Mouse (Mus musculus) left cerebral cortex, postnatal 25 days (tissue): ENCODE measurements around the gene Hdlbp. TPM values are rescaled to one million over a fixed set of nuclear protein-coding genes. Genes with fewer than 3 reads are reported as not detected.
"Not testable (repeated sequence)": the region's sequence is repeated elsewhere in the genome, so short reads cannot be mapped to it uniquely, and the experiment has no call there.

ENCODE experiments used
- DNase-seq, 2 experiments: peaks; one replicate each; pipeline ENCODE4 v3.0.0; 2022; ENCODE audit warnings: low spot score in 2 of 2, mixed read lengths in 1 of 2
- intact Hi-C: fragments of 180-260 bp; cut with DNase I; formaldehyde crosslinking; loops from one replicate; pipeline ENCODE4 v1.15.1; 2025
- total RNA-seq, 2 experiments: library from RNA; stranded (reverse); gene quantifications; 2 replicates each; pipeline ENCODE4 v1.2.3; 2021

The Hdlbp gene
- total RNA-seq, 2 experiments from 2014 or later = 162 to 171 TPM

DNA sequence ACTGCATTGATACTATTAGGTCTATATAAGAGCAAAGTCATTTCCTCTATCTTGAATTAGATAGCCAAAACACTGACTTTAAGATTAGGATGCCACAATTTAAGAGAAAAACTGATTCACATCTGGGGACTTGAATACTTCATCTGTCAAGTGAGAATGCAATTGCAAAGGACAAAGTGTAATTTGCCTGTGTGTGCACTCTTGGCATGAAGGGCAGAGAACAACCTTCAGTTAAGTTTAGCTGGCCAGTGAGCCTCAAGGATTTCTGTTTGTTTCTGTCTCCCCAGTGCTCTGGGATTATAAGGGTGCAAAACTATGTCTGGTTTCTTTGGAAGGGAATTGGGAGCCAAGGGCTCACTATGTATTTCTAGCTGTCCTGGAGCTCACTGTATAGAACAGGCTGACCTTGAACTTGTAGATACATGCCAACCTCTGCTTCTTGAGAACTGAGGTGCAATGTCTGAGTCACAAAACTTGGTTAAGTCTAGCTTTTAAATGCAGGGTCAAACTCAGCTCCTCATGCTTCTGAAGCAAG, 24.8 kb downstream of the Hdlbp start:
- no peak for DNase-seq
- intact Hi-C loops = no loop called here

DNA sequence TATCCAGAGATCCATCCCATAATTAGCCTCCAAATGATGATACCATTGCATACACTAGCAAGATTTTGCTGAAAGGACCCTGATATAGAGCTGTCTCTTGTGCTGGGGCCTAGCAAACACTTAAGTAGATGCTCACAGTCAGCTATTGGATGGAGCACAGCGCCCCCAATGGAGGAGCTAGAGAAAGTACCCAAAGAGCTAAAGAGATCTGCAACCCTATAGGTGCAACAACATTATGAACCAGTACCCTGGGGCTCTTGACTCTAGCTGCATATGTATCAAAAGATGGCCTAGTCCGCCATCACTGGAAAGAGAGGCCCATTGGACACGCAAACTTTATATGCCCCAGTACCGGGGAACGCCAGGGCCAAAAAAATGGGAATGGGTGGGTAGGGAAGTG, 28.5 kb downstream of the Hdlbp start:
- intact Hi-C loops = not testable (repeated sequence)

DNA sequence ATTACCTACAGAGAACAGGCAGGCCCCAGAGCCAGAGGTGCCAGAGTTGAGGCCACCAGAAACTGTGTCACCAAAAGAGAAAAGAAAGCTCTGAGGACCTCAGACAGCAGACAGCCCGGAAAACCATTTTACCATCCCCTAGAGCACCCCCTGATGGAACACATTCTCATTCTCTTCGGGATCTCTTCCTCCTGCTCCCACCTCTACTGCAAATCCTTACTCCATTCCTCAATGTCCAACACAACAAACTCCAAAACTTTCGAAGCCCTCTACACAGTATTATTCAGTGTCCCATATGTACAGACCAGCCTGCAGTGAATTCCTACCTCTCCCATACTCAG, 32.8 kb downstream of the Hdlbp start:
- DNase-seq = no peak
- intact Hi-C loops = loop anchor here (2.0 kb wide), 1 partner anchor 33 kb away; the partner anchor contains the start of gene Hdlbp

More for the DNA sequence above, 28.5 kb downstream of the Hdlbp start:
- not testable (repeated sequence) for DNase-seq

DNA sequence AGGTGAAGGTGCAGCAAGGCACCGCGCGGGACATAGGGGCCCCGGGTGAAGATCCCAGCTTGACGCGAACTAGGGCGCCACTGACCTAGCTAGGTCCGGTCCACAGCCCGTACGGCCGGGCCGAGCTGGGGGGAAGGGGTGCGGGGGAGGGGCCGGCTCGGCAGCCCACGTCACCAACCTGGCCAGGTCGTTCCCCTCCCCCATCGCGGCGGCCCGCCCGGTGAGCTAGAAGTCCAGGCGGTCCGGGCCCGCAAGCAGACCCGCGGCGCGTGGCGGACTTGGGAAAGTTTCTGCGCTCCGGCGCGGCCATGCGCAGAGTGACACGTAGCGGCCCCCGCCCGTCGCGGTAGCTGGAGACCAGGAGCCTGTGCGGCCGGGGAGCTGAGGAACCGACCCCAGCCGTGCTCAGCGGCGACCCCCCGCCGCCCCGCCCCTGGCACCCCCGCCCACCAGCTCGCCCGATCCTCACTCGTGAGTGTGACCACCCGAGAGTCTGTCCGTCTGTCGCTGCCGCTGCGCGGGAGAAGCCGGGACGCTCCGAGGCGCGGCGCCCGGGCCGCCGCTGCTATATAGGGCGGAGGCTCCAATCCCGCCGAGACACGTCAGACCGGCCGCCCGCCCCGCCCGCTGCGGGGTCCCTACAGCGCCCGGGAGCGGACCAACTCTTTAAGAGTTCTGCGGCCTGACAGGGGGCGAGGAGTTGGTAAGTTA, 33.3 kb downstream of the Hdlbp start:
- intact Hi-C loops = loop anchor here (2.0 kb wide), 1 partner anchor 34 kb away; the partner anchor contains the start of gene Hdlbp
- DNase-seq = peak; percentile 53

DNA sequence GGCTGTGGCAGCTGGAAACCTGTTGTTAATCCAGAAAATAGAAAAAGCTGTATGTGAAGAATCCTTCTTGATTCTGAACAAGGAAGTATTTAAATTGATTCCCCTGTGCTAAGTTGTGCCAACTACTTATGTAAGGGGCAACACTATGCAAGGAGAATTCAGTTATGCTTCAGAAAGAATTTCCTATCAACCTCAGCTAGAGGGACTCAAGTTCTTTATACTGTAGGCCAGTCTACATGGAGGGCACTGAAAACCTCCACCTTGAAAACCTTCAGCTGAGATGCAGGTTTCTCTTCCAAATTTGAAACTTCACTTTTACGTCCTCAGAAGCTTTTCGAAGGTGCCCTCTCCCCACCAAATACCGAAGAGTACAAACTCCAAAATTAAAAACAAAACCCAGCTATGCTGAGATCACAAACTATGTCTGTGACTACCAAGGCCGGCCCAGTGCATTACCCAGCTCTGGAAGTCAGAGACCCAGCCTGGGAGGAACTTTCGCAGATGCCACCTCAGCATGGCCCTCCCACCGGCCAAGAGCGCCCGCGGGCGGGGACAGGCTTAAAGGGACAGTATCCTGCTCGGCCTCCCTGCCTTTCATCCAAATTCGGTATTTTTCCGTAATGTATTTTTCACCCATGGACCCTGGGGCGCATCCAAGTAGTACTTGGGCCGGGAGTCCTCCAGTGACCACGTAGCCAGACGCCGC, 34.1 kb downstream of the Hdlbp start:
- intact Hi-C loops = loop anchor here (2.0 to 5.0 kb wide), 2 partner anchors 34 to 63 kb away; partner anchors contain the start of gene Hdlbp
- peak; percentile 52 to 59 for DNase-seq

DNA sequence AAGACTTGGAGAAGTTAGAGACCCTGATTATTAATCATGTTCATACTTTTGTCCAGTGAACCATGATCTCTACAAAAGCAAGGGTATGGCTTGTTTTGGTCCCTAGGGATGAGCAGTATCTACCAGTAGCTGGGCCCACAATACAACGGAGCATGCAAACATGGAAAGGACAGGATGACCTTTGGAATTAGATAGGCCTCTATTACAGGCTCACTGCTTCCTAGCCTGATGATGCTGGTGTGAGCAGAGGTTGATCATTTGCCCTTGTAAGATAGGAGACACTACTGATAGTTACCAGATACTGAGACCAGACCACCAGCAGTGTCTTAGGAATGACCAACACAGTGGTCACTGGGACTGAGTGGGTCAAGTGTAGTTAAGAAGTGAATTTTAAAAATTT, 39.3 kb downstream of the Hdlbp start:
- intact Hi-C loops = no loop called here
- DNase-seq = no peak

DNA sequence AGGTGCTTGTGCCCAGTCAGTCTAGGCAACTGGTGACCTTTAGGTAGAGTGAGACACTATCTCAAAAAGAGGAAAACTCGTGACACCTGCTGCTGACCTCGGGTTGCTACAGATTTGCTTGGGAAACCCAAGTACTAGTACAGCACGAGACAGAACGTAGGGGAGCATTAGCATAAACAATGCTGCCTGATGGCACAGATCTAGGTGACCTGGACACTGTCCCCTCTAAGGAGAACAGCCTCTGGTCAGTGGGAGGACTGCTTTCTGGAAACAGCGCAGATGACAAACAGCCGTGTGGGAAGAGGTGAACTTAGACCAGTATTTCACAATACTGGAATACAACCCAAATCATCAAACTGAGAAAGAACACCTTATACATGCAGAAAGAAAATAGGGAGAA, 46.5 kb downstream of the Hdlbp start:
- no peak for DNase-seq
- intact Hi-C loops = no loop called here

DNA sequence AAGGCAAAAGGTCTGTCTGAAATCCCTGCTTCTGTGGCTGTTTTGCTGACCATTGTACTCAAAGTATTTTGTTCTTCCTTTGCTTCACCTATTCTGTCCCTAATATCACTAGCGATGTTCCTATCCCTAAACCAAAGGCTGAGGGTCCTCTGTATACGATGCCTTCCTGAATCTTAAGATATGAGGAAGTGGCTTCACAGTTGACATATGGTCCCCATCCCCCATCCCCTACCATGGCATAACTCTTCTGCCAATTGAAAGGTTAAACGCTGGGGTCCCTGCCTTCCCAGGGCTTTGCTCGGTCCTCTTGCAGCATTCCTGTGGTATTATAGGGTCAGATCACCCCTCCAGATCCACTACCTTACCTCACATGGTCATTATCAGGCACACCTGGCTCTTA, 75.2 kb downstream of the Hdlbp start:
- DNase-seq = no peak
- intact Hi-C loops = no loop called here

DNA sequence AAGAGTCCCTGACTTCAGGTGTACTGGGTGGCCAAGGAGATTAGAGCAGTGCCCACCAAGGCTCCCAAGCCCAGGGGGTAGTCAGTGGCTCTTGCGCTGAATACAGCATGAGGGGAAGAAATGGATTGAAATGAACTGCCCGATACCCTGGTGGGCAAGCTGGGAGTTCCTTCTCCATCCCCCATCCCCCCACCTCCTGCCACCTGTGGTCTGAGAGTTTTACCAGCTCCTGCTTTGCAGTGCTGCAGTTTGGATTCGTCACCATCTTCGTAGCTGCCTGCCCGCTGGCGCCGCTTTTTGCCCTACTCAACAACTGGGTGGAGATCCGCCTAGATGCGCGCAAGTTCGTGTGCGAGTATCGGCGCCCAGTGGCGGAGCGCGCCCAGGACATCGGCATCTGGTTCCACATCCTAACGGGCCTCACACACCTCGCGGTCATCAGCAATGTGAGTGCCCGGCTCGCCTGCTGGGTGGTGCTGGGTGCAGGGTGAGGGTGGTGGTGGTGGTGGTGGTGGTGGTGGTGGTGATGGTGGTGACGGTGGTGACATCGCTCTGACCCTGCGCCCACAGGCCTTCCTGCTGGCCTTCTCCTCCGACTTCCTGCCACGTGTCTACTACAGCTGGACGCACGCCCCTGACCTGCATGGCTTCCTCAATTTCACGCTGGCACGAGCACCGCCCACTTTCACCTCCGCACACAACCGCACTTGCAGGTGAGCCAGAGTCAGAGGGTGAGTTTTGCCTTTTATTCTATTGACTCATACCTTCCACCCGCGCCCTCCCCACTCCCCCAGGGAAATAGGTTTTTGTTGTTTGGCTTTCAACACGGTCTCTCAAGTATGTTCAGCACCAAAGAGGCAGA, 77.2 kb downstream of the Hdlbp start:
- intact Hi-C loops = no loop called here
- DNase-seq = no peak

DNA sequence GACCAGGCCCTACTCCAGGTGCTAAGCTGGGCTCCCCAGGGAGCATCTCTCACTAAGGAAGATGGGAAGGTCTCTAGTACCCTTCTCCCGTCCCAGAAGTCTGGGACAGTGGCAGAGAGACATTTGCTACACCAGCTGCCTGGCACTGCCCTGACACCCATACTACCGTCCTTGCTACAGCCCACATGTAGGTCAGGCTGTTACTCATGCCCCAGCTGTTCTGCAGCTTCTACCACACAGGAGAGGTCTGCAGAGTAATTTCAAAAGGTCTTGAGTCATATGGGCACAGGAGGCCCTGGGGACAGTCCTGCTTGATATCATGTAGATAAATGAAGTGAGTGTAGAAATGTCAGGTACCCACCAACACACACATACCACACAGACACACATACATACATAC, 89.7 kb downstream of the Hdlbp start:
- intact Hi-C loops = no loop called here
- no peak for DNase-seq

DNA sequence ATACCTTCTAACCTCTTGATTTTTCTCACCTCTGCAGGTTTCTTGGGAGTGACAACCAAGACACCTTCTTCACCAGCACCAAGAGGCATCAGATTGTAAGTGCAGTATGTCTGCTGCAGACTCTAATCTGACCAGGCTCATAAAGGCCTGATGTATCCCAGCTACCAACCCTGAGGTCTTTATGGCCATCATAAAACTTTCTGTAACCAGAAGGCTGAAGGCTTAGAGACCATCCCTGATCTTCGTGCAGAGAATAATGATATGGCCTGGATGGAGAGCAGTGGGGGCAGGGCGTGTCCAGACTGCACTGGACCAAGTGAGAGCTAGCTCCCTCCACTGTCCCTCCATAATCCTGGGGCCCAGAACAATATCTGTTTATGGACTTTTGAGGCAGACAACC, 91.4 kb downstream of the Hdlbp start:
- DNase-seq = no peak
- intact Hi-C loops = no loop called here

DNA sequence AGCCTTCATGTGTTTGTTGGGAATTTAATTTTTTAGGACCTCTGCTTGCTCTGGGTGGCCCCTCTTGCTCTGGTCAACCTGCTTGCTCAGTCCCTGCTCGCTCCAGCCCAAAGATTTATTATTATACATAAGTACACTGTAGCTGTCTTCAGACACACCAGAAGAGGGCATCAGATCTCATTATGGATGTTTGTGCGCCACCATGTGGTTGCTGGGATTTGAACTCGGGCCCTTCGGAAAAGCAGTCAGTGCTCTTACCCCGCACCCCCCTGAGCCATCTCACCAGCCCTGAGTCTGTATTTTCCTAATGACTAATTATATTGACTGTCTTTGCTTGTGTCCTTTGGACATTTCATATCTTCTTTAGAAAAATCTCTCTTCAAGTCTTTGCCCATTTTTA, 99.5 kb downstream of the Hdlbp start:
- no peak for DNase-seq
- intact Hi-C loops = no loop called here

DNA sequence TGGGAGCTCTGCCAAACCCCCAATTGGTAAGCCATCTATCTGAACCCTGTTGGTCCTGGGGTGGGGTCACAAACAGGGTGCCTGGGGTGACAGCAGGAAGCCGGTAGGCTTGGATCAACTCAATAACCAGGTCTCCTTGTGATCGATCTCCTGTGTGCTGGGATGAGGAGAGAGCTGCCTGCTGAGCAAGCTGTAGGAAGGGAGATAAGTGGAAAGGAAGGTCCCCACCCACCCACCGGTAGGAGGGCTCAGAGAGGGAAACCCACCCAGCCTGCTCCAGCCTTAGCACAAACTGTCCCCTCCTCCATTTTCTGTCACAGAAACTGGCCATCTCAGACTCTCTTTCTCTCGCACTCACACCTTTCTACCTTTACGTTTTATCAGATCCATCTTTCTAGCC, 101.3 kb downstream of the Hdlbp start:
- intact Hi-C loops = no loop called here
- DNase-seq = no peak

DNA sequence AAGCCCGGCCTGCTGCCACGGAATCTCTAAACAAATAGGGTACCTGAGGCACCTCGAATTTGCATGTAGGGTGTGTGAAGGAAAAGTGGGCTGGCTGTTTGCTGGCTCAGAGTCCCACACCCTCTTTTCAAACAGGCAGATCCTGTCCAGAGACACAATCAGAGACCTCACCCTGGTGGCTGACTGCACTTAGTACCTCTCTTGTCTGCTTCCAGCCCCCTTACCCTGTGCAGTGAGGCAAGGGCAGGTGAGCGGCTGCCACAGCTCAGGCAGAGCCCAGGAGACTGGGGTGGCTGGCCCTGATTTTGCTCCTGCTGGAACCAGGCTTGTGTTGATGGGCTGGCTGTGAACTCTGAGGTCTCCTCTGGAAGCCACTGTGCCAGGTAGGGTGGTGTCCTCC, 105.0 kb downstream of the Hdlbp start, which contains the start of gene Ano7:
TSS of gene Ano7 (plus strand) at position 266 of the 400 bp plus-strand sequence.
- no peak for DNase-seq
- intact Hi-C loops = no loop called here

DNA sequence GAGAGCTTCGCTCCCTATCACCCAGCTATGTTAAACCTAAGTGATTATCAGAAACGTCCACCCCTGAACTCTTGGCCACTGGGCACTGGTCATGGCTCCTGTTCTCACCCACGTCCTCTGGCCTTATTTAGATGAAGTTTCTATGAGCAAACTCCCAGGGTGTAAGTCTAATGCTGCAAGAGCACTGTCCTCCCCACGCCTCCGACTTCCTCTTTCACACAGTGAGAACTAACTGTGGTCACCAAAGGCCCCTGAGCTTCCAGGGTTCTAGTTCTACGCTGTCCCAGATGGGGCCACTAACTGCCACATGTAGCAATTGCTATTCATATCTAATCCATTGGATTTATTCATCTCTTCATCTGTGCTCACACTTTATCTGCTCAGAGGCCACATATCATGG, 113.0 kb downstream of the Hdlbp start:
- DNase-seq = no peak
- intact Hi-C loops = no loop called here

DNA sequence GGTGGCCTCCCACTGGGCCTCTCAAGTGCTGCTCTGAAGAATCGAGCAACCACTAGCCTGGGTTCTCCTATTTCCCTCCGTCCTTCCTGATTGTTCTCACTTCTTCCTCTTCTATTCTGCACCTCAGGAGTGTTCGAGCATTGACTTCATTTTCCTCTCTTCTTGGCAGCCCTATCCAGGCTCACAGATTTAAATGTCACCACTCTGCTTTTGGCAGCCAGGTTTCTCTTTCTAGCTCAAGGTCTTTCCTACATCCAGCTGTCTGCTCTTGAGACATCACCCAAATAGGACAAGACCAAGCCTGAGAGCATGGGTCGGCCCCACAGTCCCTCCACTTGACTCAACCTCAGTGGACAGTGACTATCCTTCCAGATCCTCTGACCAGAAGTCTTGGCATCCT, 116.0 kb downstream of the Hdlbp start:
- intact Hi-C loops = no loop called here
- peak in 1 of 2 experiments; percentile 35 for DNase-seq
